Mouse (Mus musculus): ENCODE data around the gene Fam227a. TPM values are rescaled to one million over a fixed set of nuclear protein-coding genes. Genes with fewer than 3 reads are reported as not detected.

The Fam227a gene
- total RNA-seq, 1 experiment from 2014 or later = 19.3 TPM

- ATAC-seq (ENCODE audit: extremely low read depth, insufficient number of reproducible peaks, low FRiP score, poor library complexity, severe bottlenecking) = no peak
These were observed 17.5 kb downstream of the Fam227a start for GRCm38 (mm10) chr15:79641135-79641817.

- no peak for ATAC-seq (ENCODE audit: extremely low read depth, insufficient number of reproducible peaks, low FRiP score, poor library complexity, severe bottlenecking)
These were observed 28.3 kb downstream of the Fam227a start for GRCm38 (mm10) chr15:79630471-79630870.

GRCm38 (mm10) chr15:79619770-79620414 lies 38.9 kb downstream of the Fam227a start:
- ATAC-seq (ENCODE audit: extremely low read depth, insufficient number of reproducible peaks, low FRiP score, poor library complexity, severe bottlenecking) = no peak

GRCm38 (mm10) chr15:79618456-79618855 lies 40.3 kb downstream of the Fam227a start:
- ATAC-seq (ENCODE audit: extremely low read depth, insufficient number of reproducible peaks, low FRiP score, poor library complexity, severe bottlenecking) = no peak

- ATAC-seq (ENCODE audit: extremely low read depth, insufficient number of reproducible peaks, low FRiP score, poor library complexity, severe bottlenecking) = no peak
These were observed 41.6 kb downstream of the Fam227a start for GRCm38 (mm10) chr15:79617135-79617534.

GRCm38 (mm10) chr15:79616729-79617128 lies 42.0 kb downstream of the Fam227a start:
- no peak for ATAC-seq (ENCODE audit: extremely low read depth, insufficient number of reproducible peaks, low FRiP score, poor library complexity, severe bottlenecking)

GRCm38 (mm10) chr15:79615501-79615900 lies 43.3 kb downstream of the Fam227a start:
- no peak for ATAC-seq (ENCODE audit: extremely low read depth, insufficient number of reproducible peaks, low FRiP score, poor library complexity, severe bottlenecking)

- no peak for ATAC-seq (ENCODE audit: extremely low read depth, insufficient number of reproducible peaks, low FRiP score, poor library complexity, severe bottlenecking)
These were observed 49.5 kb downstream of the Fam227a start for GRCm38 (mm10) chr15:79609226-79609625.

- ATAC-seq (ENCODE audit: extremely low read depth, insufficient number of reproducible peaks, low FRiP score, poor library complexity, severe bottlenecking) = no peak
These were observed 50.5 kb downstream of the Fam227a start for GRCm38 (mm10) chr15:79608214-79608613.

- no peak for ATAC-seq (ENCODE audit: extremely low read depth, insufficient number of reproducible peaks, low FRiP score, poor library complexity, severe bottlenecking)
These were observed 51.0 kb downstream of the Fam227a start for GRCm38 (mm10) chr15:79607757-79608156.

- no peak for ATAC-seq (ENCODE audit: extremely low read depth, insufficient number of reproducible peaks, low FRiP score, poor library complexity, severe bottlenecking)
These were observed 52.6 kb downstream of the Fam227a start for GRCm38 (mm10) chr15:79606161-79606560.

GRCm38 (mm10) chr15:79604990-79605665 lies 53.6 kb downstream of the Fam227a start, which contains the start of gene Dmc1:
Gene Dmc1 (minus strand): TSS chr15:79605109.
- ATAC-seq (ENCODE audit: extremely low read depth, insufficient number of reproducible peaks, low FRiP score, poor library complexity, severe bottlenecking) = no peak

GRCm38 (mm10) chr15:79600176-79600575 lies 58.6 kb downstream of the Fam227a start:
- ATAC-seq (ENCODE audit: extremely low read depth, insufficient number of reproducible peaks, low FRiP score, poor library complexity, severe bottlenecking) = no peak

- no peak for ATAC-seq (ENCODE audit: extremely low read depth, insufficient number of reproducible peaks, low FRiP score, poor library complexity, severe bottlenecking)
These were observed 60.0 kb downstream of the Fam227a start for GRCm38 (mm10) chr15:79598715-79599114.

- no peak for ATAC-seq (ENCODE audit: extremely low read depth, insufficient number of reproducible peaks, low FRiP score, poor library complexity, severe bottlenecking)
These were observed 77.2 kb downstream of the Fam227a start for GRCm38 (mm10) chr15:79581581-79581980.

- ATAC-seq (ENCODE audit: extremely low read depth, insufficient number of reproducible peaks, low FRiP score, poor library complexity, severe bottlenecking) = no peak
These were observed 80.9 kb downstream of the Fam227a start for GRCm38 (mm10) chr15:79577671-79578426.

GRCm38 (mm10) chr15:79576947-79577346 lies 81.8 kb downstream of the Fam227a start:
- no peak for ATAC-seq (ENCODE audit: extremely low read depth, insufficient number of reproducible peaks, low FRiP score, poor library complexity, severe bottlenecking)

- no peak for ATAC-seq (ENCODE audit: extremely low read depth, insufficient number of reproducible peaks, low FRiP score, poor library complexity, severe bottlenecking)
These were observed 83.1 kb downstream of the Fam227a start for GRCm38 (mm10) chr15:79575543-79576222.

GRCm38 (mm10) chr15:79562417-79562816 lies 96.3 kb downstream of the Fam227a start:
- ATAC-seq (ENCODE audit: extremely low read depth, insufficient number of reproducible peaks, low FRiP score, poor library complexity, severe bottlenecking) = no peak

Data from neutrophil, adult 5-6 weeks (primary cell).